Mouse (Mus musculus) megakaryocyte-erythroid progenitor cell, adult 5 weeks (primary cell): ENCODE results near the gene Rnf138rt1. TPM values are rescaled to one million over a fixed set of nuclear protein-coding genes. Genes with fewer than 3 reads are reported as not detected.

Experiments used
- polyA plus RNA-seq: library from polyadenylated mRNA; stranded (reverse); fragments of >175 nt; gene quantifications from 2 replicates; pipeline ENCODE4 v1.2.3, GENCODE M21; 2012

Gene Rnf138rt1
- 0.09 TPM in 1 of 2 replicates, not detected in the other for polyA plus RNA-seq

DNA sequence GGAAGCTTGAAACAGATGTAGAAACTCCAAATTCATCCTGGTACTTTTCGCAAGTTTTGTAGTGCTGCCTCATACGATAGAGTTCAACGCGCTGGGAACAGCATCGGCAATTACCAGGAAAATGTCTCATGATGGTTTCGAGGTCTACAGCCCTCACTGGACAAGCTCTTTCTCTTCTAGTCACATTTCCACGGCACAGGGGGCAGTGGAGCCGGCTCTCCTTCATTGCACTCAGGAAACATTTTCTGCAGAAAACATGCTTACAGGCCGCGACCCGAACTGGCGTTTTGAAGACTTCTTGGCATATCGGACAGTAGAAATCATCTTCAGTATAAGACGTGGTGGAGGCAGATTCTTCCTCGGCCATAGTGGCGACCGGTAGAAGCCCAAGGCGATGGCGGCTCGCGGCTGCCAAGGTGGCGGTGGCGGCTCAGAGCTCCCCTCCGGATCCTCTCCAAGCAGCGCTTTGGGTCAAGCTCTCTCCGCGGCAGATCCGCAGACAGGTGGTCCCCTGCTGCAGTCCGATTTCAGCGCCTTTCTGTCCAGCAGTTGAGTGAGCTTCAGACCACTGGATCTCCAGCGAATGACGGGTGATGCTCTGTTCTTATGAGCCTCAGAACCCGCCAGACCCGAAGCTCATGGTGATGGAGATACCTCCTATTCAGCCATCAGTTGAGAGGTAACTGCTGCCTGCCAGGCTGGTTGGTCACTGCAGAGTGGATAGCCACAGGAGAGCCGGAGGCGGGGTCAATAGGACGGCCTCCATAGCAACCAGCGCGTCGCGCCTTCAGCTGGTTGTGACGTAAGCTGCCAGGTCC, at the start of gene Rnf138rt1:
TSS of gene Rnf138rt1 (minus strand) at position 713 of the 818 bp plus-strand sequence.

Other genes starting within 250 kb of the Rnf138rt1 start
- gene Grpr, start 211.7 kb downstream of the Rnf138rt1 start, polyA plus RNA-seq: not detected in 2 replicates
- 13.9 and 21.6 TPM in 2 replicates for gene Ap1s2, start 147.7 kb upstream of the Rnf138rt1 start, polyA plus RNA-seq
- gene Zrsr2, start 197.3 kb upstream of the Rnf138rt1 start, polyA plus RNA-seq: 42.9 and 54.5 TPM in 2 replicates